Mouse (Mus musculus) neutrophil, adult 65 days (primary cell): Measurements from ENCODE around the gene Doc2g. TPM values are rescaled to one million over a fixed set of nuclear protein-coding genes. Genes with fewer than 3 reads are reported as not detected.

Source experiments
- total RNA-seq: library from RNA; stranded (reverse); gene quantifications from 2 replicates; pipeline ENCODE4 v1.2.4, GENCODE M21; 2023

Gene Doc2g
- 0.88 and 1.4 TPM in 2 replicates for total RNA-seq

DNA sequence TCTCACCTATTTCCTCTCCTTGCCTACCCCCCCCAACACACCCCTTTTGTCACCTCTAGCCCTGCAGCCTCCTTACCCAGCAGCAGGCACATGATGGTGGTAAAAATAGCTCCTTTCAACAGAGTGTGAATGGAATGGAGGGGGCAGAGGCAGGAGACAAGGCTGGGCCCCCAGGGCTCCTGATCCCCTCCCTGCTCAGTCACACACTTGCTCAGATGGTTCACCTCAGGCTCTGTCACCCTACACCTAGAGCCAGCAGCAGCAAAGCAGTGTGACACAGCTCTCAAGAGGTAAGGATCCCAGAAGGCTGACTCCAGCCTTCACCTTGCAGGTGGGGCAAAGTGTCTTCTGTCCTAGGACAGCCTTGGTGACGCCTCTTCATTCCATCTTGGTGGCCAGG lies at the start of gene Doc2g:
Gene Doc2g, plus strand, starts transcription at position 202 of the 400 bp plus-strand sequence.

DNA sequence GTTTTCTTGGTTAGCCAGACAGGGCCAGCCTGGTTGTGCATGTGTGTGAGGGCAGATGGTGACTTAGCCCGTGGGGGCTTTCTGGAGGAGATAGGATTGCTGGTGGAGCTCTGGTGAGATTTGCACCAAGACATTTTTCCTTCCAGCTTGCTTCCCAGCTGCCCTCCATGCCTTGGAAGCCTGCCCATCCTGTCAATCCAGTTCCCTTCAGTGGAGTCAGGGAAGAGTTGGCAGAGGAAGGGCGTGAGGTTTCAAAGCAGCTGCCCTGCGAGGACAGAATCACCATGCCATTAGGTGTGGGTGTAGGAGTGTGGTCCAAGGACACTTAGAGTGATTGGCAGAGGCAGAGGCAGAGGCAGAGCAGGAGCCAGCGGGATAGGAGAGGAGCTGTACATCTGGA lies 44.6 kb upstream of the Doc2g start, which contains the start of gene Aldh3b3:
Gene Aldh3b3, plus strand, starts transcription at position 176 of the 400 bp plus-strand sequence.

DNA sequence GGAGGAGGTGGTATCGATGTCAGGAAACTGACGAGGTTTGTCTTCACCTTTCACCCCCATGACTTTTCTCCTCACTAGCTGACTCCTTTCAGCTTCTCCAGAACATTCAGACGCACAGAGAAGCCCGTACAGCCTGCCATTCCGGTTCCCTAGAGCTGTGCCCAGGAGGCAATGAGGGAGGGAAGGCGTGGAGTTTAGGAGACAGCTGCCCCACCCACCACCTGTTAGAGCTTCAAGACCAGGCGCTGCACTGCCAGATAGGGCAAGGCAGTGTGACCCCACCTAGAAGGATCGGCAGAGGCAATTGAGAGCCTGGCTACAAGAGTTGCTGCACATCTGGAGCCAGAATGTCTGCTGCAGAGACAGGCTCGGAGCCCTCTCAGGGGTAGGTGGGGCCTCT lies 30.9 kb upstream of the Doc2g start, which contains the start of gene Aldh3b2:
Gene Aldh3b2, plus strand, starts transcription at position 100 of the 400 bp plus-strand sequence.

DNA sequence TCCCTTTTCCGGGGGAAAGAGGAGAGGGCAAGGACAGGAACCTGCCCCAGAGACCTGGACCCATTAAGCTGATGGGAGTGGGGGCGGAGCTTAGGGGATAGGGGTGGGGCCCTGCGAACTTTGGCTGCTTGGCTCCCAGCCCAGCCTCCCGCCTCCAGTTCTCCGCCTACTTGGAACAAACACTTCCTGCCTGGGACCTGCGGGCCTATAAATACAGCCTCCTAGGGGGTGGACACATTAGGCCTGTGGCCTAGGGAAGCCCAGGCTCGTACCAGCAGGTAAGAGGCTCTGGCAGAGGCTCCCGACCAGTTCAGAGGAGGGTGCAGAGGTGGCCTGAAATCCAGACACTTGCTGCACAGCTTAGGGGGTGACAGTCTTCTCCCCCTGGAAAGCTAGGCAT lies 16.8 kb upstream of the Doc2g start, which contains the start of gene Acy3:
Gene Acy3, plus strand, starts transcription at position 237 of the 400 bp plus-strand sequence.

DNA sequence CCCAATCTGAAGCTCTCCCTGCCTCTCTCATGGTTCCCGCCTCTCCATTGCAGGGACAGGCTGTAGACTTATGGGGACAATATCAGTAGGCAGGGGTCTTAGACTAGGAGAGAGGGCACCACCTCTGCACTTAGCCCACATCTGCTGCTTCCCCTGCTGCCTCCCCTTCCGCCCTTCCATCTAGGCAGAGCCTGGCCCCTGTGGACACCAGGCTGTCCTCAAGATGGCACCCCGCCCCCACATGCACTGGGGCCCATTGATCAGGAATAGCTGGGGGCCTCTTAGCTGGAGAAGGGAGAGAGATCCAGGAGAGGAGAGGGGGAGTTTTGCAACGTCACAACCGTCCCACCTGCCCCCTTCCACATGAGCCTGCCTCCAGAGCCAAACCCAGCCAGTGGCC lies 10.7 kb upstream of the Doc2g start, which contains the start of gene Tbx10:
Gene Tbx10, plus strand, starts transcription at position 337 of the 400 bp plus-strand sequence.

DNA sequence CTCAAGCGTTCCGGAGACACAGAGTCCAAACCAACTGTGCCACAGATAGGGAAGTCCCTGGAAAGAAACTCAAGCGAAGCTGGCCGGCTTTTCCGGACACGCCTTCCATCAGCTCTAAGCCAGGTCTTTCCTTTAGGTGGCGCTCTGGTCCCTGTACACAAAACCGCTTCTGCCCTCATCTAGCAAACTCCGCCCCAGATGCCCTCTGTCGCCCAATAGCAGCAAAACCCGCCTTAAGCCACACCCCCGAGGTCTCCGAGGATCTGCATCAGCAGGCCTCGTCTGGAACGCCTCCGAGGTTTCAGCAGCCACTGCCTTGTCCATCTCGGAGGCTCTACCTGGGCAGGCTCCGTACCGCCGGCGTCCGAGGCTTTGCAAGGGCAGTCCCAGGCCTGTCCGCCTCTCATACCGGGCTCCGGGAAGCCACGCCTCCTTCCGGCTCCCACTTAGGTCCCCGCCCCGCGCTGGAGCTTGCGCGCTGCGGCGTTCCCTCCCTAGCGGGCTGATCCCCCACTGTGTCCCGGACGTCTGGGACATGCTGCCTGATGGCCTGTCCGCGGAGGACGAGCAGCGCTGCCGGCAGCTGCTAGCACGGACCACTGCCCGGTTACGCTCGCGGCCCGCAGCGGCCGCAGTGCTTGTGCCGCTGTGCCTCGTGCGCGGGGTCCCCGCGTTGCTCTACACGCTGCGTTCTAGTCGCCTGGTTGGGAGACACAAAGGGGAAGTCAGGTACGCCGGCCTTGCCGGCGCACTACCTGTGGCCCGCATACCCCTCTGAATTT lies 2.8 kb upstream of the Doc2g start, which contains the start of the genes Nudt8 and Gm49405:
Gene Nudt8, plus strand, starts transcription at position 462 of the 782 bp plus-strand sequence.
Gene Gm49405, plus strand, starts transcription at position 508 of the 782 bp plus-strand sequence.

DNA sequence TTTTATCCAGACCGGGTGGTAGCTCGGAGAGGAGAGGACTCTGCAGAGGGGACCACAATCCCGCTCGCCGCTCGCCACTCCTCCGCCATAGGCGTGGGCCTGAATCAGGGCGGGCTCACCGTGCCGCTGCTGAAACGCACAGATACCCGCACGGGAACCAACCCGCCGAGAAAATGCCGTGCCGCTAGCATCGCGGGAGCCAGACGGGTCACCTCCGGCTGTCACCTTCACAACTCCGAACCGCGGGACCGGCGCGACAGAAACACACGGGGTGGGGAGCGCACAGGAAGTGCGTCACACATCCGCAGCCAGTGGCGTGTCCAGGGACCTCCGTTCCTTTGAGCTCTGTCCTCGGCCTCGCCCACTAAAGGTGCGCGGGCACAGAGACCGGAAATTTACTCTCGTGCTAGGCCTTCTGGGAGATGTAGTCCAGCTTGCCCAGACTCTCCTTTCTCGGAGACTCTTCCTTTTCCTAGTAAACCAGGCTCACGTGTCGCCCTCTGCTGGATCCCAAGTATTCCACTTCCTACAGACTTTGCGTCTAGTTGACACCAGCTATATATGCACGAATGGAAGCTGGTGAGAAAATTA lies 9.4 kb downstream of the Doc2g start, which contains the start of gene Ndufv1:
Gene Ndufv1, minus strand, starts transcription at position 375 of the 591 bp plus-strand sequence.

DNA sequence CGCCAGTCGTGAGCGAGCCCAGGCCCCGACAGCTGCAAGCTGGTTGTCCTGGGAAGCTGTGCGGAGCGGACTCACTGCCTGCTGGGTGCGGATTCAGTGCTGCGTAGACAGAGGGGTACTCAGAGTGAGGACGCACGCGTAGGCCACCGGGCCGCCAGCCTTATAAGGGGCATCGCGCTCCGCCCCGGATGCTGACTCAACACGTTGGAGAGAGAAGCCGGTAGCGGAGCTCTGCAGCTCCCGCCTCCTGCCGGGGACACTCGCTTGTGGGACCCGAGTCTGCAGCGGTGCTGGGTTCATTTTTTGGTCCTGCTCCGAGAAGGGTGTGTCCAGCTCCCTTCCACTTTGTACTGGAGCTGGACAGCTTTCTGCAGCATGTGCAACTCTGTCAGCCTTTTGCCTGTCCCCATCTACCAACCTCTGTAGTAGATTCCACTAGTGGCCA lies 34.7 kb downstream of the Doc2g start, which contains the start of gene Gstp1:
Gene Gstp1, minus strand, starts transcription at position 198 of the 445 bp plus-strand sequence.

DNA sequence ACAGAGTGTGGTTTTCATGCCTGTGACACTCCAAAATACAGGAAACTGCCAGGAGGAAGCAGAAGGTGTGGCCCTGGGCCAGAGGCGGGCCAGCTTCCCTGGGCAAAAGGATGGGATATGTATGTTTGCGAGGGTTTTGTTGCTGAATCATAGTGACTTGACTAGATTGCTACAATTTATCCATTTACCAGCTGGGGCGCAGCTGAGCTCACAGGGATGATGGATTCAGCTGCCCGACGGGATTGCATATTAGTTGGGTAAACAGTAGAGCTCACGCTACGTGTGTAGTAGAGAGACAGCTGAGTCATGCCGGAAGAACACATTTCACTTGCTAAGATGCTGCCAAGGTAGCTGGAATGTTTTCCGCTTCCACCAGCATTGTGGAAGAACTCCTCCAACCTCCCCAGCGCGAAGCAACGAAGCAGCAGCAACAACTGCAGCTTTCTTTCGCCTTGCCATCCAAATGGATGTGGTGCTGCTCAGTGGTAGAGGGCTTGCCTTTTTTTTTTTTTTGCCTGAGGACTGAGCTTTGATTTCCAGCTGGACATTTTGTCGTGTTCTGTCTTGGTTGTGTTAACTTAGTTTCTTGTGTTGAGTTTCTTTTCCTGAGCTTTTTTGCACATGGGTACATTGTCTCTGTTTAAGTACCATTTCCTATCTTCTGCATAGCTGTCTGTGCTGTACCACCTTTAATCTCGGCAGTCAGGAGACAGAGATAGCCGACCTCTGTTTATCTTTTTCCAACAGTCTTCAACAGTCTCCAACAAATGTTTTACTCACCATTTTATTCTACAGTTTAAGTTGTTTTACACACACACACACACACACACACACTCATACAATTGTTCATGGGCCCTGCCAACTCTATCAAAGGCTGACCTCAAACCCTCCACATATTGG lies 43.1 kb downstream of the Doc2g start, which contains the start of gene Gstp2:
Gene Gstp2, minus strand, starts transcription at position 58 of the 900 bp plus-strand sequence.

Other genes starting within 250 kb of the Doc2g start
- gene Kmt5b, start 235.9 kb upstream of the Doc2g start, total RNA-seq = 83.5 and 94.8 TPM in 2 replicates
- 104 and 157 TPM in 2 replicates for gene Chka, start 151.5 kb upstream of the Doc2g start, total RNA-seq
- gene Tcirg1, start 96.2 kb upstream of the Doc2g start, total RNA-seq = 235 and 315 TPM in 2 replicates
- gene Ndufs8, start 90.5 kb upstream of the Doc2g start, total RNA-seq = 44.6 and 47.3 TPM in 2 replicates
- gene Aldh3b1, start 73.5 kb upstream of the Doc2g start, total RNA-seq = 138 and 146 TPM in 2 replicates
- gene Unc93b1, start 68.1 kb upstream of the Doc2g start, total RNA-seq = 222 and 238 TPM in 2 replicates
- gene Aldh3b3, start 44.7 kb upstream of the Doc2g start, total RNA-seq = 12.3 and 13.0 TPM in 2 replicates
- gene Aldh3b2, start 31.0 kb upstream of the Doc2g start, total RNA-seq = 14.1 and 14.2 TPM in 2 replicates
- gene Acy3, start 16.7 kb upstream of the Doc2g start, total RNA-seq = 0.41 and 0.82 TPM in 2 replicates
- not detected in 2 replicates for gene Tbx10, start 10.6 kb upstream of the Doc2g start, total RNA-seq
- 4.5 and 5.4 TPM in 2 replicates for gene Nudt8, start 2.7 kb upstream of the Doc2g start, total RNA-seq
- 0.59 and 0.79 TPM in 2 replicates for gene Gm49405, start 2.7 kb upstream of the Doc2g start, total RNA-seq
- gene Ndufv1, start 9.5 kb downstream of the Doc2g start, total RNA-seq = 40.2 and 72.5 TPM in 2 replicates
- 38.4 and 47.3 TPM in 2 replicates for gene Gstp1, start 34.7 kb downstream of the Doc2g start, total RNA-seq
- gene Gstp2, start 42.7 kb downstream of the Doc2g start, total RNA-seq = 12.5 and 18.8 TPM in 2 replicates
- 4.0 and 6.2 TPM in 2 replicates for gene Gstp3, start 56.3 kb downstream of the Doc2g start, total RNA-seq
- gene Cabp2, start 78.3 kb downstream of the Doc2g start, total RNA-seq = not detected in 2 replicates
- gene Cdk2ap2, start 93.9 kb downstream of the Doc2g start, total RNA-seq = 295 and 307 TPM in 2 replicates
- 207 and 345 TPM in 2 replicates for gene Pitpnm1, start 96.7 kb downstream of the Doc2g start, total RNA-seq
- 85.4 and 90.4 TPM in 2 replicates for gene Aip, start 122.5 kb downstream of the Doc2g start, total RNA-seq
- 0.09 and 0.13 TPM in 2 replicates for gene Gpr152, start 136.5 kb downstream of the Doc2g start, total RNA-seq
- gene Cabp4, start 140.7 kb downstream of the Doc2g start, total RNA-seq = 0.27 TPM in 1 of 2 replicates, not detected in the other
- 170 and 186 TPM in 2 replicates for gene Coro1b, start 145.3 kb downstream of the Doc2g start, total RNA-seq
- gene Ptprcap, start 150.3 kb downstream of the Doc2g start, total RNA-seq = 6.2 and 13.3 TPM in 2 replicates
- 34.6 and 55.9 TPM in 2 replicates for gene Rps6kb2, start 160.0 kb downstream of the Doc2g start, total RNA-seq
- 38.1 and 50.5 TPM in 2 replicates for gene Carns1, start 172.2 kb downstream of the Doc2g start, total RNA-seq
- 151 and 157 TPM in 2 replicates for gene Tbc1d10c, start 188.0 kb downstream of the Doc2g start, total RNA-seq
- 354 and 408 TPM in 2 replicates for gene Ppp1ca, start 188.8 kb downstream of the Doc2g start, total RNA-seq
- 21.5 and 29.4 TPM in 2 replicates for gene Rad9a, start 198.3 kb downstream of the Doc2g start, total RNA-seq
- 3.7 and 5.2 TPM in 2 replicates for gene Clcf1, start 210.9 kb downstream of the Doc2g start, total RNA-seq
- not detected in 2 replicates for gene AC109138.7, start 211.0 kb downstream of the Doc2g start, total RNA-seq
- gene Pold4, start 228.6 kb downstream of the Doc2g start, total RNA-seq = 48.2 and 61.9 TPM in 2 replicates